Mouse (Mus musculus): Measurements from ENCODE around the gene Zfp386. TPM values are rescaled to one million over a fixed set of nuclear protein-coding genes. Genes with fewer than 3 reads are reported as not detected.

Zfp386 gene
- polyA plus RNA-seq, 1 experiment from 2014 or later, result 30.1 TPM

GRCm38 (mm10) chr12:116089836-116090235 is 42.3 kb downstream of the Zfp386 start:
- ChIA-PET POLR2A (no interaction called here), CTCF (no interaction called here)
- DNase-seq (ENCODE audit: low read depth, low spot score) (no peak), ATAC-seq (no peak)
- no peak for TF ChIP-seq CTCF (IDR thresholded peaks at IDR 0.05)
- in situ Hi-C loops (cut with MboI; ENCODE audit: low pct_unique_long_range_greater_than_20kb), result no loop called here
- no peaks in the 10 kb centered on the region for H3K27me3 ChIP-seq

GRCm38 (mm10) chr12:116094765-116095555 is 47.4 kb downstream of the Zfp386 start:
- POLR2A ChIA-PET, result no interaction called here
- CTCF ChIA-PET, result interaction anchor here (1.1 kb wide), 1 partner anchor 14 kb away, joined by 3 read pairs; no protein-coding TSS in a partner anchor
- no peak for TF ChIP-seq CTCF (IDR thresholded peaks at IDR 0.05)
- ATAC-seq (no peak), DNase-seq (ENCODE audit: low read depth, low spot score) (no peak)
- no peaks in the 10 kb centered on the region for H3K27me3 ChIP-seq
- in situ Hi-C loops (cut with MboI; ENCODE audit: low pct_unique_long_range_greater_than_20kb), result no loop called here

- ChIA-PET CTCF (interaction anchor here (1.1 to 1.5 kb wide), 3 partner anchors 13 to 101 kb away, joined by 3 read pairs; no protein-coding TSS in a partner anchor), POLR2A (no interaction called here)
- TF ChIP-seq CTCF (IDR thresholded peaks at IDR 0.05), result no peak
- in situ Hi-C loops (cut with MboI; ENCODE audit: low pct_unique_long_range_greater_than_20kb), result no loop called here
- H3K27me3 ChIP-seq, result no peaks in the 10 kb centered on the region
- no peak for DNase-seq (ENCODE audit: low read depth, low spot score)
- no peak for ATAC-seq
Observed at GRCm38 (mm10) chr12:116096361-116096904, 48.9 kb downstream of the Zfp386 start.

- ATAC-seq (no peak), DNase-seq (ENCODE audit: low read depth, low spot score) (no peak)
- in situ Hi-C loops (cut with MboI; ENCODE audit: low pct_unique_long_range_greater_than_20kb), result no loop called here
- TF ChIP-seq CTCF (IDR thresholded peaks at IDR 0.05), result no peak
- POLR2A ChIA-PET, result interaction anchor here (0.6 kb wide), 1 partner anchor 199 kb away, joined by 3 read pairs; no protein-coding TSS in a partner anchor
- H3K27me3 ChIP-seq, result no peaks in the 10 kb centered on the region
- CTCF ChIA-PET, result interaction anchor here (1.4 to 1.5 kb wide), 2 partner anchors 15 to 100 kb away, joined by 3 read pairs; no protein-coding TSS in a partner anchor
Observed at GRCm38 (mm10) chr12:116097166-116097565, 49.6 kb downstream of the Zfp386 start.

GRCm38 (mm10) chr12:116101945-116102344 is 54.4 kb downstream of the Zfp386 start:
- CTCF ChIA-PET, result no interaction called here
- in situ Hi-C loops (cut with MboI; ENCODE audit: low pct_unique_long_range_greater_than_20kb), result no loop called here
- TF ChIP-seq CTCF (IDR thresholded peaks at IDR 0.05), result no peak
- DNase-seq (ENCODE audit: low read depth, low spot score) (no peak), ATAC-seq (no peak)
- no peaks in the 10 kb centered on the region for H3K27me3 ChIP-seq
- POLR2A ChIA-PET, result no interaction called here

GRCm38 (mm10) chr12:116109451-116110353 is 62.2 kb downstream of the Zfp386 start:
- TF ChIP-seq CTCF (IDR thresholded peaks at IDR 0.05), result no peak
- peak; percentile 44 for ATAC-seq
- CTCF ChIA-PET, result interaction anchor here (0.9 to 1.3 kb wide), 2 partner anchors 9 to 14 kb away, joined by 3 to 4 read pairs; no protein-coding TSS in a partner anchor
- no peaks in the 10 kb centered on the region for H3K27me3 ChIP-seq
- DNase-seq (ENCODE audit: low read depth, low spot score), result peak; percentile 31
- POLR2A ChIA-PET, result no interaction called here
- in situ Hi-C loops (cut with MboI; ENCODE audit: low pct_unique_long_range_greater_than_20kb), result no loop called here

GRCm38 (mm10) chr12:116111007-116111694 is 63.6 kb downstream of the Zfp386 start:
- no peak for ATAC-seq
- POLR2A ChIA-PET, result no interaction called here
- CTCF ChIA-PET, result interaction anchor here (0.7 to 1.3 kb wide), 2 partner anchors 12 to 15 kb away, joined by 3 read pairs; no protein-coding TSS in a partner anchor
- no peaks in the 10 kb centered on the region for H3K27me3 ChIP-seq
- in situ Hi-C loops (cut with MboI; ENCODE audit: low pct_unique_long_range_greater_than_20kb), result no loop called here
- no peak for DNase-seq (ENCODE audit: low read depth, low spot score)
- no peak for TF ChIP-seq CTCF (IDR thresholded peaks at IDR 0.05)

Other genes with a start within 250 kb of the Zfp386 start
- gene Vipr2, start 30.0 kb downstream of the Zfp386 start, polyA plus RNA-seq (2021), result 0.10 TPM
- 21.4 TPM for gene Wdr60, start 215.3 kb downstream of the Zfp386 start, polyA plus RNA-seq (2021)
- not detected for gene Gm11027, start 227.7 kb downstream of the Zfp386 start, polyA plus RNA-seq (2021)
- 27.0 TPM for gene Esyt2, start 233.5 kb downstream of the Zfp386 start, polyA plus RNA-seq (2021)